Mouse (Mus musculus): ENCODE results near the gene Gpr37l1.

DNA sequence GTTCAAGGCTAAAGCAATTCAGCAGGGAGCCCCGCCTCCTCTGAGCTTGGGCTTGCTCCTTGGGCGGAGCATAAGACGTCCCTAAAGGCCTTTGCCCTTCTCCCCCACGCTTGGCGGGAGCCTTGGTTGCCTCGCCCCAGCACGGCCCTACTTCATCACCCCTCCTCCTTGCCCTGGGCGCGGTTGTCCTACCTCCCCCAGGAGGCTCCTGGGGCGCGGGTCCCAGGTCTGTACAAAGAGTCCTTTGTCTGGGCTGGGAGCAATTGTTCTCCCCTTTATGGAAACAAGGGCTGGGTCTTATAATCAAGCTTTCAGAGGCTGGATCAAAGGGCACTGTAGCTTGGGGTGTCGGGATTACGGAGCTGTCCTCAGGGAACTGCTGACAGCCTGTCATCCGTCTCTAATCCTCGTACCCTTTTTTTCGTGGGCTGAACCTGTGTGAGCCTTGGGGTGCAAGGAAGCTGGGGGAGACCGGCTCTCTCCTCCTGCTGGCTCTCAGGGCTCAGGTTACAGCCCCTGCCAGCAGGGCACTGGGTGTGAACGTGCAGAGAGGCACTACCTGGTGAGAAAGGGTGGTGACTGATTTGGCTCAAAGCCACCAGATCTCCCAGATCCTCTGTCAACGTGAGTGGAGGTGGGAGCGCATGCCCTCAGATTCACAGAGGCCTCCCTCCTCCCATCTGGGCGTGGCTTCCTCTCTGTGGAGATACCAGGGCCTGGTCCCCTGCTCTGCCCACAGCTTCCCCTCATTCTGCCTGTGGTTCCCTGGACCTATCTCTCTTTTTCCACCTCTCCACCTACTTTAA lies 31.7 kb upstream of the Gpr37l1 start:
- TF ChIP-seq POLR2A (IDR thresholded peaks at IDR 0.05; ENCODE audit: low read depth, low read length) (no peak), E2F4 (IDR thresholded peaks at IDR 0.05; ENCODE audit: insufficient replicate concordance, low read depth, low read length) (no peak), CTCF (conservative IDR thresholded peaks at IDR 0.05 in 1 of 2, IDR thresholded peaks at IDR 0.05 in 1 of 2; ENCODE audit: low read depth in 2 of 2, low read length in 2 of 2) (no peak), POLR2AphosphoS2 (IDR thresholded peaks at IDR 0.05; ENCODE audit: low read depth, low read length) (no peak), ZC3H11A (IDR thresholded peaks at IDR 0.05; ENCODE audit: low read depth, low read length) (no peak), TCF12 (IDR thresholded peaks at IDR 0.05; ENCODE audit: low read depth, low read length) (no peak), MYC (IDR thresholded peaks at IDR 0.05; ENCODE audit: low read depth, low read length) (no peak), USF1 (IDR thresholded peaks at IDR 0.05; ENCODE audit: low read depth, low read length) (no peak)

Measured in CH12.LX (cell line).